Mouse (Mus musculus) liver, postnatal 0 days (tissue): ENCODE data around the gene Zfp866. TPM values are rescaled to one million over a fixed set of nuclear protein-coding genes. Genes with fewer than 3 reads are reported as not detected.

Source experiments
- ATAC-seq: fragments of 200-750 bp; cut with Nextera tagmentation; 2 replicates; pipeline ENCODE4 v1.8.0; 2017; ENCODE audit warnings: mild to moderate bottlenecking, moderate library complexity
- DNase-seq: peaks from one replicate; pipeline ENCODE4 v3.0.0-alpha.2; 2016
- H3K27ac ChIP-seq: fragments of 300-500 bp; sonication (generic); 2 replicates; pipeline ENCODE4 v1.5.1; 2014; ENCODE audit warnings: antibody characterized with exemption, moderate library complexity, mild to moderate bottlenecking, low read depth
- H3K27me3 ChIP-seq: fragments of 300-500 bp; sonication (generic); 2 replicates; pipeline ENCODE4 v1.6.1; 2014; ENCODE audit warnings: low read length, control low read depth, mixed read lengths; ENCODE audit not compliant: insufficient read depth
- H3K36me3 ChIP-seq: fragments of 300-500 bp; sonication (generic); replicated peaks from 2 replicates; pipeline ENCODE4 v1.6.1; 2014; ENCODE audit warnings: mild to moderate bottlenecking, control low read depth, low read length, moderate library complexity, mixed read lengths; ENCODE audit not compliant: insufficient read depth
- H3K4me1 ChIP-seq: fragments of 300-500 bp; sonication (generic); 2 replicates; pipeline ENCODE4 v1.6.1; 2014; ENCODE audit warnings: antibody characterized with exemption, mild to moderate bottlenecking, control low read depth; ENCODE audit not compliant: insufficient read depth
- H3K4me2 ChIP-seq: fragments of 300-500 bp; sonication (generic); 2 replicates; pipeline ENCODE4 v1.6.1; 2014; ENCODE audit warnings: low read depth, mild to moderate bottlenecking, low read length, moderate library complexity, mixed read lengths
- H3K4me3 ChIP-seq: fragments of 300-500 bp; sonication (generic); 2 replicates; pipeline ENCODE4 v1.5.1; 2014; ENCODE audit warnings: low read depth, low read length
- H3K9ac ChIP-seq: fragments of 300-500 bp; sonication (generic); replicated peaks from 2 replicates; pipeline ENCODE4 v1.6.1; 2014; ENCODE audit warnings: mild to moderate bottlenecking, moderate library complexity
- H3K9me3 ChIP-seq: fragments of 300-500 bp; sonication (generic); 2 replicates; pipeline ENCODE4 v1.6.1; 2016; ENCODE audit warnings: mild to moderate bottlenecking, control low read depth, low read length, mixed read lengths
- CTCF ChIP-seq: sonication (generic); IDR thresholded peaks from 2 replicates; pipeline ENCODE4 v1.5.1; 2016; ENCODE audit warnings: antibody characterized with exemption, low read depth
- EP300 ChIP-seq: IDR thresholded peaks from 2 replicates; pipeline ENCODE4 v1.6.1; 2016; ENCODE audit warnings: antibody characterized with exemption, low read depth, mild to moderate bottlenecking
- WGBS: fragments of 180-500 bp; shearing (Covaris S2); extraction: QIAGEN DNeasy Blood & Tissue Kit; methylation state at CpG from one replicate; pipeline ENCODE4 v1.1.7; 2014; ENCODE audit not compliant: insufficient replicate concordance; 5-methylcytosine and 5-hydroxymethylcytosine counted together
- polyA plus RNA-seq: library from polyadenylated mRNA; unstranded; fragments of >200 nt; fragmentation: Nextera tagmentation; extraction: Ambion mirVana; gene quantifications from 2 replicates; pipeline ENCODE4 v1.2.1, GENCODE M21; 2015

Gene Zfp866
- polyA plus RNA-seq: 3.6 and 4.6 TPM in 2 replicates

DNA sequence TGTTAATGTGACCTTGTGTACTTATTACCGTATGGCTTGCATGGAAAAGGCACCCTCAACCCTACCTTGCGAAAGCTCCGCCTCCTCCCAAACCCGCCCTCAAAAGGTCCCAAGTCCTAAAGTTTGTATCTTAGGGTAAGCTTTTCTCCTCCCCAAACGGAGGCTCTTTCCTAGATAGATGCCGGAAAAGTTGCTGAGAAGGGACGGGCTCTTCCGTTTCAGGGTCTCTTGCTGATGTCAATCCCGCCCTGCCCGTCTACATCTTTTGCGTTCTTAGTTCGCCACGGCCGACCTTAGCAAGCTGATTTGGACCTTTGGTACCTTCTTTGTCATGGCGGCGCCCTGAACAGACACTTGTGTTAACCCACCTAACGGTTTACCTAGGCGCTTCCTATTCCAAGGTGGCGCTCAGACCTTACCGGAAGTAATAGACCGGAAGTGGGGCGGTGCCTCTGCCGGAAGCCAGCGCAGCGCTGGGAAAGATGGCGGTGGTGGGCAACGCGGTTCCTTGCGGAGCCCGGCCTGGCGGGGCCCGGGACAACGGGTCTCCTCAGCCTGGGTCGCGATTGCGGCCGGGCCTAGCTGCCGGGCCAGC lies at the start of gene Zfp866, which contains the start of gene Atp13a1:
Gene Zfp866, minus strand, starts transcription at position 406 of the 595 bp plus-strand sequence.
Gene Atp13a1, plus strand, starts transcription at position 391 of the 595 bp plus-strand sequence.
- ATAC-seq (peak; percentile 96), DNase-seq (peak; percentile 93)
- H3K4me2 ChIP-seq: peak within 1 kb of the TSS; percentile 79
- H3K27me3 ChIP-seq: no peaks in the 10 kb centered on the region
- no peaks in the 10 kb centered on the region for H3K9me3 ChIP-seq
- H3K9ac ChIP-seq: peak within 1 kb of the TSS; percentile 94
- WGBS: 0% methylated on average over 38 of the region's 38 CpGs
- TF ChIP-seq CTCF: no peak
- peak; percentile 51; the same call in 1 of the 2 replicates for TF ChIP-seq EP300
- H3K4me3 ChIP-seq: peak within 1 kb of the TSS; percentile 98
- peaks cover 24% of the 10 kb centered on the region for H3K4me1 ChIP-seq
- H3K36me3 ChIP-seq: peaks cover 22% of the 10 kb centered on the region
- H3K27ac ChIP-seq: peak within 1 kb of the TSS; percentile 98

DNA sequence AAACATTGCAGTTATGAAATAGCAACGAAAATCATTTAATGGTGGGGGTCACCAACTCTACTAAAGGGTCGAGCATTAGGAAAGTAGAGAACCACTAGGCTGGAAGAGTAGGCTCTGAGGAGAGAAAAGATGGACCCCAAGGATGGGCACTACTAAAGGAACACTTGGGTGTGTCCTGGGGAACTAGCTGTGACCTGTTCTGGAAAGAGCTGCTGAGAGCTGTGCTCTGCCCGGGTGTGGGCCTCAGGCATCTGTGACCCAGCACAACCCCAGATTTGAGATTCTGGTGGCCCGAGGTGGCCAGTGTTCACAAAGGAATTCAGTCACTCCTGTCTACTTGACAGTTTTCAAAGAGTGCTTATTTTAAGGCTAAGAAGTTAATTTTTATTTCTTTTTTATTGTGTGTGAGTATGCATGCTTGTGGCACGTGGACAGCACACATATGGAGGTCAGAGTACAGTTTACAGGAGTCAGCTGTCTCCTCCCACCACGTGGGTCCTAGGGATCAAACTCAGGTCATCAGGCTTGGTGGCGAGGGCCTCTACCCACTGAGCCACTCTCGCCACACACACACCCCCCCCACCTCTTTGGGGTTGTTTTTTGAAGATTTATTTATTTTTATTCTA lies 46.2 kb upstream of the Zfp866 start:
- Histone ChIP-seq H3K4me1 (peaks cover 8% of the 10 kb centered on the region), H3K27ac (no peak overlapping the region), H3K27me3 (no peaks in the 10 kb centered on the region), H3K9me3 (no peaks in the 10 kb centered on the region), H3K36me3 (no peaks in the 10 kb centered on the region; the same call in 1 of the 2 replicates), H3K4me2 (no peak overlapping the region), H3K9ac (no peak overlapping the region), H3K4me3 (no peak overlapping the region)
- peak; percentile 72 for ATAC-seq
- no peak for DNase-seq
- 68% methylated on average over 8 of the region's 8 CpGs for WGBS
- TF ChIP-seq CTCF (no peak), EP300 (no peak)

DNA sequence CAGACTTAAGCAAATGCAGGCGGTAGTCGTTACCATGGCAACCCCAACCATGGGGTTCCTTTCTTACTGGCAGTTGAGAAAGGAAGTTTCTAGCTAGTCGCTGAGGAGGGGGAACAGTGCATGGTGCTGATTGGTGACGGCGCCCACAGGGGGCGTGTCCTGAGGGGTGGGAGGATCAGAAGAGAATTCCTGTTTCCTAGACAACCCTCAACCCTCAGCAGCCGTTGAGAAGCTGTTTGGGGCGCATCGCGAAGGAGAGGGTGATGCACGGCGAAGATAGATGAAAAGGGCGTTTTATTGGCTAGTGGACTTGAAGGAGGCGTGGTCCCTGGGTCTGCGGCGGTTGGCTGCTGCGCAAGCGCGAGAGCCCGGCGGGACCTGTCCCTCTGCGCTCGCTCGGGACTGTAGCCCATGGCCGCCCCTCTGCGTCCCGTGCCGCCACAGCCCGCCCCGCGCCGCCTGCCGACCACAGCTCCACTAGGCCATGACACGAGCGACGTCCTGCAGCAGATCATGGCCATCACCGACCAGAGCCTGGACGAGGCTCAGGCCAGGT lies 41.4 kb upstream of the Zfp866 start, which contains the start of gene Pbx4:
Gene Pbx4, plus strand, starts transcription at position 194 of the 556 bp plus-strand sequence.
- WGBS: under 1% methylated on average over 37 of the region's 38 CpGs
- H3K4me1 ChIP-seq: peaks cover 13% of the 10 kb centered on the region
- H3K9ac ChIP-seq: peak within 1 kb of the TSS; percentile 62
- H3K4me3 ChIP-seq: peak within 1 kb of the TSS; percentile 60
- no peak within 1 kb of the TSS; the same call in 1 of the 2 replicates for H3K27ac ChIP-seq
- H3K4me2 ChIP-seq: peak within 1 kb of the TSS; percentile 96
- H3K27me3 ChIP-seq: no peaks in the 10 kb centered on the region
- peak; percentile 87 for ATAC-seq
- TF ChIP-seq EP300 (no peak), CTCF (peak; percentile 29)
- DNase-seq: peak; percentile 84
- H3K36me3 ChIP-seq: no peaks in the 10 kb centered on the region; the same call in 1 of the 2 replicates
- no peaks in the 10 kb centered on the region for H3K9me3 ChIP-seq

DNA sequence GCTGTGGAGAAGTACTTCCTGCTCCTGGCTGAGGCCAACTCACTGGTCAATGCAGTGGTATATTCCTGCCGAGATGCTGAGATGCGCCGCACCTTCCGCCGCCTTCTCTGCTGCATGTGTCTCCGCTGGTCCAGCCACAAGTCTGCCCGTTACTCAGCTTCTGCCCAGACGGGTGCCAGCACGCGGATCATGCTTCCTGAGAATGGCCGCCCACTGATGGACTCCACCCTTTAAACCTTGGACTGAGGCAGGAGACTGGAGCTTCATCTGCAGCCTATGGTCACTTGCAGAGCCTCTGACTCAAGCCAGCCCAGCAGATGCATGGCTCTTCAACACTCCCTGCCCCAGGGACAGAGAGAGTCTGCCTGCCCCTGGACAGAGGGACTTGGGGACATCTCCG lies 35.4 kb upstream of the Zfp866 start:
- no peak for DNase-seq
- Histone ChIP-seq H3K9ac (no peak overlapping the region), H3K9me3 (no peaks in the 10 kb centered on the region), H3K27me3 (no peaks in the 10 kb centered on the region), H3K27ac (no peak overlapping the region), H3K36me3 (no peaks in the 10 kb centered on the region; the same call in 1 of the 2 replicates), H3K4me1 (peaks cover 9% of the 10 kb centered on the region), H3K4me3 (no peak overlapping the region), H3K4me2 (no peak overlapping the region)
- no peak for ATAC-seq
- TF ChIP-seq EP300 (no peak), CTCF (no peak)
- WGBS: 85% methylated on average over 12 of the region's 12 CpGs

DNA sequence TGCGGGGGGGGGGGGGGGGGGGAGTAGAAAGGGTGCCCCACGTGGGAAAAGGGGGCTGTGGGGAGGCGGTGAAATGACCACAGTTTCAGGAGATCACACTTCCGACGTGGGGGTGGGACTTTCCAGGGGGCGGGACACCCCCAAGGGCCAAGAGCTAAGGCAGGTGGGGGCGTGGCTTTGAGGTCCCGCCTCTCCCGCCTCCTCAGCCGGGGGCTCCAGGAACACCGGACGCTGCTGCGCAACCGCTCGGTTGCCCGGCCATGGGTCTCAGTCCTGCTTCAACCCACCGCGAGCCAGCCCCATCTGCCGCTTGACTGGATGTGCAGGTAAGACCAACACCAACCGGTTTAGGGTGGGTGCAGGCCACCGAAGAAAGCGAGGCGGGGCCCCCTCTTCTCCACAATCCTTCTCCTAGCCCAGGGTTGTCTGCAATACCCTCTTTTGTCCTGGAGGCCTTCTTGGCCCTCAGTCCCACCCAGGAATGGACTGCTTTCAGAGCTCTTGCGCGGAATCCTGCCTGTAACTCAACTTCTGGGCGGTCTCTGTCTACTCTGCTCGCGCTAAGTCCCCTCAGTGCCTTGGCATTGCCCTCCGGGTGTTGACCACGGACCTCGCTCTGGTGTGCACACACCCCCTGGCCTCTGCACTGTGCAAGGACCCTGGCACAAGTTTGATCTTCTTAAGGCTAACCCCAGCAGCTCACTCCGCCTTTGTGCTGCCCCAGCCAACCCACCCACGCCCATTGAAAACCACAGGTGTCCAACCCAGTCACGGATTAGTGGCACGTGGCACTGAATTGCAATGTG lies 31.6 kb upstream of the Zfp866 start, which contains the start of gene Lpar2:
Gene Lpar2, plus strand, starts transcription at position 44 of the 806 bp plus-strand sequence.
- Histone ChIP-seq H3K4me3 (peak within 1 kb of the TSS; percentile 51), H3K9ac (peak within 1 kb of the TSS; percentile 55), H3K9me3 (no peaks in the 10 kb centered on the region), H3K4me1 (peaks cover 9% of the 10 kb centered on the region), H3K27ac (0 out of 2 replicates have a peak within 1 kb of the TSS, but pooled peaks have one; percentile 19), H3K27me3 (no peaks in the 10 kb centered on the region), H3K4me2 (peak within 1 kb of the TSS; percentile 91), H3K36me3 (peaks cover 3% of the 10 kb centered on the region)
- DNase-seq (peak; percentile 76), ATAC-seq (peak; percentile 59)
- no peak for TF ChIP-seq EP300
- TF ChIP-seq CTCF: no peak
- WGBS: 7% methylated on average over 30 of the region's 35 CpGs
